Mouse (Mus musculus) MEL (cell line): ENCODE results near the gene Smyd1. TPM values are rescaled to one million over a fixed set of nuclear protein-coding genes. Genes with fewer than 3 reads are reported as not detected.

Source experiments
- DNase-seq: peaks from one replicate; pipeline ENCODE4 v3.0.0; 2011; ENCODE audit warnings: low read depth, low spot score
- H3K27ac ChIP-seq: 2 replicates; pipeline ENCODE4 v1.5.1; 2012; ENCODE audit warnings: low read depth, mild to moderate bottlenecking, control low read depth, low read length, moderate library complexity; ENCODE audit not compliant: control insufficient read depth
- H3K27me3 ChIP-seq, 2 experiments: fragments of 150-350 bp in 1 of 2; sonication (generic) in 1 of 2; 2 replicates each; pipeline ENCODE4 v1.6.1; 2012; ENCODE audit warnings: low read length in 2 of 2, mild to moderate bottlenecking in 2 of 2, improper control_type of control experiment in 1 of 2, moderate library complexity in 1 of 2; ENCODE audit not compliant: insufficient read depth in 2 of 2, control insufficient read depth in 1 of 2
- H3K36me3 ChIP-seq, 2 experiments: 2 replicates each; pipeline ENCODE4 v1.6.1; 2012 to 2014; ENCODE audit warnings: low read length in 2 of 2, improper control_type of control experiment in 1 of 2, inconsistent platforms in 1 of 2, mild to moderate bottlenecking in 1 of 2; ENCODE audit not compliant: insufficient read depth in 2 of 2, control insufficient read depth in 1 of 2
- H3K4me1 ChIP-seq, 2 experiments: fragments of 150-350 bp in 1 of 2; sonication (generic) in 1 of 2; 2 replicates each; pipeline ENCODE4 v1.6.1; 2012; ENCODE audit warnings: low read length in 2 of 2, improper control_type of control experiment in 1 of 2, mild to moderate bottlenecking in 1 of 2; ENCODE audit not compliant: insufficient read depth in 2 of 2, control insufficient read depth in 1 of 2
- H3K4me3 ChIP-seq, 2 experiments: fragments of 150-350 bp in 1 of 2; sonication (generic) in 1 of 2; 2 replicates each; pipeline ENCODE4 v1.5.1; 2012; ENCODE audit warnings: low read depth in 2 of 2, low read length in 2 of 2, mild to moderate bottlenecking in 2 of 2, moderate library complexity in 2 of 2, control low read depth in 1 of 2, improper control_type of control experiment in 1 of 2; ENCODE audit not compliant: control insufficient read depth in 1 of 2, insufficient read depth in 1 of 2
- H3K79me2 ChIP-seq: 2 replicates; pipeline ENCODE4 v1.6.1; 2012; ENCODE audit warnings: mild to moderate bottlenecking, low read length, moderate library complexity; ENCODE audit not compliant: control insufficient read depth, poor library complexity, insufficient read depth
- H3K9ac ChIP-seq: 2 replicates; pipeline ENCODE4 v1.6.1; 2012; ENCODE audit warnings: low read depth, mild to moderate bottlenecking, control low read depth, low read length, moderate library complexity; ENCODE audit not compliant: control insufficient read depth, poor library complexity, severe bottlenecking
- H3K9me3 ChIP-seq: fragments of 150-350 bp; sonication (generic); replicated peaks from 2 replicates; pipeline ENCODE4 v1.6.1; 2012; ENCODE audit warnings: mild to moderate bottlenecking, low read length, improper control_type of control experiment, moderate library complexity; ENCODE audit not compliant: insufficient read depth
- CHD1 ChIP-seq: IDR thresholded peaks from 2 replicates; pipeline ENCODE4 v1.6.1; 2012; ENCODE audit warnings: low read depth, mild to moderate bottlenecking, inconsistent platforms, low read length, improper control_type of control experiment
- GATA1 ChIP-seq: IDR thresholded peaks from 2 replicates; pipeline ENCODE4 v1.6.1; 2011; ENCODE audit warnings: low read depth, low read length, improper control_type of control experiment
- KAT2A ChIP-seq: conservative IDR thresholded peaks from 2 replicates; pipeline ENCODE4 v1.6.1; 2012; ENCODE audit warnings: low read depth, low read length, improper control_type of control experiment, inconsistent platforms
- MAFK ChIP-seq: IDR thresholded peaks from 2 replicates; pipeline ENCODE4 v1.6.1; 2011; ENCODE audit warnings: low read depth, mild to moderate bottlenecking, low read length, improper control_type of control experiment, borderline replicate concordance
- MAX ChIP-seq: IDR thresholded peaks from 2 replicates; pipeline ENCODE4 v1.6.1; 2011; ENCODE audit warnings: low read length, improper control_type of control experiment
- MXI1 ChIP-seq: IDR thresholded peaks from 2 replicates; pipeline ENCODE4 v1.6.1; 2011; ENCODE audit warnings: mild to moderate bottlenecking, low read depth, low read length, improper control_type of control experiment
- NELFE ChIP-seq: IDR thresholded peaks from 2 replicates; pipeline ENCODE4 v1.6.1; 2011; ENCODE audit warnings: low read depth, low read length, improper control_type of control experiment
- POLR2AphosphoS2 ChIP-seq: IDR thresholded peaks from 2 replicates; pipeline ENCODE4 v1.6.1; 2011; ENCODE audit warnings: low read length, improper control_type of control experiment
- RAD21 ChIP-seq: IDR thresholded peaks from 2 replicates; pipeline ENCODE4 v1.6.1; 2011; ENCODE audit warnings: mild to moderate bottlenecking, low read depth, low read length, improper control_type of control experiment
- TBP ChIP-seq: IDR thresholded peaks from 2 replicates; pipeline ENCODE4 v1.8.0; 2011; ENCODE audit warnings: low read depth, low read length, improper control_type of control experiment
- USF2 ChIP-seq, 2 experiments: IDR thresholded peaks; 2 replicates each; pipeline ENCODE4 v1.6.1; 2011 to 2012; ENCODE audit warnings: improper control_type of control experiment in 2 of 2, low read length in 2 of 2, borderline replicate concordance in 1 of 2, inconsistent platforms in 1 of 2, low read depth in 1 of 2, mild to moderate bottlenecking in 1 of 2; ENCODE audit not compliant: insufficient read depth in 1 of 2
- ZMIZ1 ChIP-seq: IDR thresholded peaks from 2 replicates; pipeline ENCODE4 v1.6.1; 2012; ENCODE audit warnings: low read depth, mild to moderate bottlenecking, inconsistent platforms, low read length, improper control_type of control experiment, moderate library complexity
- ZNF384 ChIP-seq: IDR thresholded peaks from 2 replicates; pipeline ENCODE4 v1.6.1; 2012; ENCODE audit warnings: low read depth, mild to moderate bottlenecking, inconsistent platforms, low read length, improper control_type of control experiment
- polyA plus RNA-seq, 2 experiments: library from polyadenylated mRNA; stranded (reverse) in 1 of 2; unstranded in 1 of 2; fragments of >175 nt in 1 of 2; fragments of >200 nt in 1 of 2; gene quantifications; 2 replicates each; pipeline versions ENCODE4 v1.2.1 to v1.2.4; 2012; ENCODE audit warnings: low replicate concordance in 2 of 2, low read depth in 1 of 2; ENCODE audit not compliant: insufficient read length in 2 of 2, insufficient read depth in 1 of 2, missing spikeins in 1 of 2
- total RNA-seq: library from RNA; depleted of rRNA; stranded (reverse); fragments of 300-350 nt; gene quantifications from 2 replicates; pipeline ENCODE4 v1.2.3, GENCODE M21; 2012

The Smyd1 gene
- total and polyA plus RNA-seq, 3 experiments: 0.19 TPM; not detected in 2

DNA sequence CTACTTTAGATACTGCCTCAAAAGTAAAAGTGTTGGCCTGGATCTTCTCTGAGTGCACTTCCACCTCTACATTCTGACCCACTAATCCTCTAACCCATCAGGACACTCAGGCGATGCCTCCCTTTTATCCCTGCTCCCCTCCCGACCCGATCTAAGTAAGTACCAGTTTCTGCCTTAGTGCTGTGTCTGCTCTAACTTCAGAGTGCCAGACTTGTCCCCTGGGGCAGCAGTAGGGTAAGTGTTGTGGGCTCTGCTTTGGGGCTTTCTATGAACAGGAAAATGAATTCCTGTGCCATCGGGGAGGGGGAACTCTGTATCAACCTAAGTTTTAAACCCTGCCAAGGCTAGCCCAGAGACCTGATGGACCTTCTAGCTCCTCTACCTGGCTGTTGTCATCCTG, 38.2 kb upstream of the Smyd1 start:
- Histone ChIP-seq H3K79me2 (no peaks in the 10 kb centered on the region), H3K36me3 (no peaks in the 10 kb centered on the region)
- TF ChIP-seq MAFK (no peak), ZMIZ1 (no peak), NELFE (no peak)

DNA sequence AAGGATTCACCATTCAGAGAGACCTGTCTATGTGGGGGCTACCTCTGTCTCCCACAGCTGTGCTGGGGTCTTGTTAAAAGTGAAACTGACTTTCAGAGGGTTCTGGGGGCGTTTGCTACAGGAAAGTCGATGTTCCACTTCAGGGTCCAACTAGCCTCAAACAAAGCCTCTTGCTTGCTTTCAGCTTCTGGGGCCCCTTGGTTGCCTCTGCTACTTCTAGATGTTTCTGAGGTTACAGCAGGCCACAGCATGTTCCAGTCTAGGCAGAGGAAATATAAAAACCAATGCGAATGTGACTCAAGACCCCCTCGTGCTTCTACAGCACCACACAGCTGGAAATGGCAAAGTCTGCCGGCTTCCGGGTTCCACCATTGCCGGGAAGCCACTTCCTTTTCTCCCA, 35.5 kb upstream of the Smyd1 start:
- Histone ChIP-seq H3K27ac (no peak overlapping the region), H3K9me3 (no peaks in the 10 kb centered on the region), H3K79me2 (no peaks in the 10 kb centered on the region), H3K36me3 (no peaks in the 10 kb centered on the region), H3K9ac (no peak overlapping the region), H3K4me1 (no peaks in the 10 kb centered on the region), H3K27me3 (peaks cover 4 to 6% of the 10 kb centered on the region in 2 experiments; a peak in 3 of 4 replicates), H3K4me3 (no peak overlapping the region)
- TF ChIP-seq MXI1: no peak
- DNase-seq: no peak

More for the DNA sequence above, 38.2 kb upstream of the Smyd1 start:
- Histone ChIP-seq H3K27ac (no peak overlapping the region), H3K4me1 (no peaks in the 10 kb centered on the region), H3K9me3 (no peaks in the 10 kb centered on the region), H3K4me3 (no peak overlapping the region), H3K27me3 (no peaks in the 10 kb centered on the region; a peak in 1 of 4 replicates), H3K9ac (no peak overlapping the region)
- DNase-seq: no peak

DNA sequence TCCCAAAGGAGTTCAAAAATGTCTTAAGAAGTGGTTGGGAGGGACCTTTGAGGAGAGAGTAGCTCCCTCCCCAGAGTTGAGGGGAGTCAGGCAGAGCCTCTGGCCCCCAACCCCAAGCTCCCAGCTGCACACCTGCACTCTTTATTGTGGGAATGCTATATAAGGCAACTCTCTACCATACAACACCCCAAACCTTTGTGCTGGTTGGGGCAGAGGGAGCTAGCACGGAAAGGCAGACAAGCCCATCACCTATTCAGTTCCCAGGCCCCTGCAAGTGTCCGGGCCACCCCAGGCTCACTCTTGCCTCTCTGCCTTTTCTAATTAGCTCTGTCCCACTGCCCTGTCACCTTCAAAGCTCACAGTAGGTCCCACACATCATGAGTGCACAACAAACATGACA, 31.7 kb upstream of the Smyd1 start:
- H3K27me3 ChIP-seq: peaks cover 4 to 6% of the 10 kb centered on the region in 2 experiments; a peak in 3 of 4 replicates
- no peak overlapping the region for H3K9ac ChIP-seq
- H3K4me3 ChIP-seq: no peak overlapping the region
- DNase-seq: no peak
- no peaks in the 10 kb centered on the region for H3K36me3 ChIP-seq
- no peaks in the 10 kb centered on the region for H3K4me1 ChIP-seq
- no peak overlapping the region for H3K27ac ChIP-seq
- H3K79me2 ChIP-seq: no peaks in the 10 kb centered on the region
- TF ChIP-seq KAT2A: no peak
- TF ChIP-seq GATA1: no peak
- TF ChIP-seq RAD21: no peak
- TF ChIP-seq CHD1: no peak
- no peak for TF ChIP-seq USF2 (IDR thresholded peaks at IDR 0.05; ENCODE audit: borderline replicate concordance in 1 of 2, insufficient read depth in 1 of 2, low read depth in 1 of 2, low read length in 2 of 2)
- TF ChIP-seq POLR2AphosphoS2: no peak
- TF ChIP-seq MAX: no peak
- no peak for TF ChIP-seq TBP
- no peak for TF ChIP-seq ZNF384
- no peaks in the 10 kb centered on the region for H3K9me3 ChIP-seq
